Mouse (Mus musculus): ENCODE data around the gene Tdrd9. TPM values are rescaled to one million over a fixed set of nuclear protein-coding genes. Genes with fewer than 3 reads are reported as not detected.
A peak's percentile ranks its signal among the peaks of the same experiment; 100 is the strongest.

Gene Tdrd9
- polyA plus RNA-seq, 1 experiment from 2014 or later, result 0.18 TPM

GRCm38 (mm10) chr12:111946716-111947115 lies 24.6 kb upstream of the Tdrd9 start:
- Histone ChIP-seq H3K4me3 (ENCODE audit: low read depth, low read length) (no peak overlapping the region), H3K27me3 (ENCODE audit: insufficient read depth, low read length) (no peaks in the 10 kb centered on the region), H3K4me2 (0 out of 2 replicates have a peak overlapping the region, but pooled peaks have one; percentile 7), H3K27ac (ENCODE audit: low read depth) (peak overlapping the region; percentile 74), H3K36me3 (ENCODE audit: insufficient read depth) (no peaks in the 10 kb centered on the region), H3K9me3 (ENCODE audit: low read depth, low read length) (no peaks in the 10 kb centered on the region), H3K4me1 (ENCODE audit: insufficient read depth) (peaks cover 27% of the 10 kb centered on the region), H3K9ac (no peak overlapping the region)
- TF ChIP-seq CTCF (IDR thresholded peaks at IDR 0.05; ENCODE audit: low read depth), result peak; percentile 81
- ATAC-seq (ENCODE audit: insufficient read depth) (no peak), DNase-seq (peak; percentile 85)
- WGBS, result 33% methylated on average over 2 of the region's 2 CpGs

DNA sequence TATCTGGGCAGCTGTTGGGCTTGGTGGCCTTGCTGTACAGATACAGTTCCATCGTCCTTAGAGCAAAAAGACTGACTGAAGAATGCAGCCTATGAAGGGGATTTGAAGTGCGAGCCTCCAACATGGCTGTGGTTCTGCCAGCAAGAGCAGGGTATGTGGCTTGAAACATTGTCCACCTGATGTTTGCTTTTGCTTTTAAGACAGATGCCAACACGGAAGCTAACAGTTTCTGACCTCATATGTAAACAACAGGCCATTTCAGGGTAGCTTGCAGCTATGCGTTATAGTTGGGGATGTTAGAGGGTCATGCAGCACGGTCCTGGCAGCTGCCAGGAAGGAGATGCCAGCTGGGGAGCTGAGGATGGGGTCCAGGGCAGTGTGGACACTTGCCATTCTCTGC lies 20.9 kb upstream of the Tdrd9 start:
- no peaks in the 10 kb centered on the region for H3K36me3 ChIP-seq (ENCODE audit: insufficient read depth)
- 28% methylated on average over 5 of the region's 5 CpGs for WGBS
- H3K27me3 ChIP-seq (ENCODE audit: insufficient read depth, low read length), result no peaks in the 10 kb centered on the region
- DNase-seq, result no peak
- 0 out of 2 replicates have a peak overlapping the region, but pooled peaks have one; percentile 12 for H3K27ac ChIP-seq (ENCODE audit: low read depth)
- H3K4me2 ChIP-seq, result no peak overlapping the region
- TF ChIP-seq CTCF (IDR thresholded peaks at IDR 0.05; ENCODE audit: low read depth), result no peak
- no peak for ATAC-seq (ENCODE audit: insufficient read depth)
- no peak overlapping the region for H3K4me3 ChIP-seq (ENCODE audit: low read depth, low read length)
- H3K9me3 ChIP-seq (ENCODE audit: low read depth, low read length), result no peaks in the 10 kb centered on the region
- no peak overlapping the region for H3K9ac ChIP-seq
- peaks cover 22% of the 10 kb centered on the region for H3K4me1 ChIP-seq (ENCODE audit: insufficient read depth)

- Histone ChIP-seq H3K27me3 (ENCODE audit: insufficient read depth, low read length) (no peaks in the 10 kb centered on the region), H3K4me2 (no peak overlapping the region), H3K27ac (ENCODE audit: low read depth) (peak overlapping the region; percentile 58), H3K4me1 (ENCODE audit: insufficient read depth) (peaks cover 15% of the 10 kb centered on the region), H3K4me3 (ENCODE audit: low read depth, low read length) (no peak overlapping the region), H3K36me3 (ENCODE audit: insufficient read depth) (no peaks in the 10 kb centered on the region), H3K9me3 (ENCODE audit: low read depth, low read length) (no peaks in the 10 kb centered on the region), H3K9ac (no peak overlapping the region)
- ATAC-seq (ENCODE audit: insufficient read depth), result peak; percentile 26; the same call in 1 of the 2 replicates
- 17% methylated on average over 5 of the region's 5 CpGs for WGBS
- peak; percentile 58 for DNase-seq
- no peak for TF ChIP-seq CTCF (IDR thresholded peaks at IDR 0.05; ENCODE audit: low read depth)
These were observed 19.7 kb upstream of the Tdrd9 start for GRCm38 (mm10) chr12:111951701-111952100.

GRCm38 (mm10) chr12:111956173-111956572 lies 15.2 kb upstream of the Tdrd9 start:
- 79% methylated on average over 5 of the region's 5 CpGs for WGBS

GRCm38 (mm10) chr12:111958101-111958865 lies 13.1 kb upstream of the Tdrd9 start:
- no peaks in the 10 kb centered on the region for H3K9me3 ChIP-seq (ENCODE audit: low read depth, low read length)
- H3K4me1 ChIP-seq (ENCODE audit: insufficient read depth), result no peaks in the 10 kb centered on the region
- no peaks in the 10 kb centered on the region for H3K27me3 ChIP-seq (ENCODE audit: insufficient read depth, low read length)
- H3K4me3 ChIP-seq (ENCODE audit: low read depth, low read length), result no peak overlapping the region
- TF ChIP-seq CTCF (IDR thresholded peaks at IDR 0.05; ENCODE audit: low read depth), result peak; percentile 89
- peaks cover 40% of the 10 kb centered on the region for H3K36me3 ChIP-seq (ENCODE audit: insufficient read depth)
- DNase-seq (peak; percentile 89), ATAC-seq (ENCODE audit: insufficient read depth) (peak; percentile 78)
- H3K9ac ChIP-seq, result no peak overlapping the region
- no peak overlapping the region for H3K27ac ChIP-seq (ENCODE audit: low read depth)
- WGBS, result 38% methylated on average over 9 of the region's 9 CpGs
- no peak overlapping the region for H3K4me2 ChIP-seq

More at GRCm38 (mm10) chr12:111956173-111956572, 15.2 kb upstream of the Tdrd9 start:
- Histone ChIP-seq H3K27ac (ENCODE audit: low read depth) (no peak overlapping the region), H3K36me3 (ENCODE audit: insufficient read depth) (peaks cover 20% of the 10 kb centered on the region), H3K4me2 (no peak overlapping the region), H3K4me3 (ENCODE audit: low read depth, low read length) (no peak overlapping the region), H3K9me3 (ENCODE audit: low read depth, low read length) (no peaks in the 10 kb centered on the region), H3K4me1 (ENCODE audit: insufficient read depth) (peaks cover 11% of the 10 kb centered on the region), H3K27me3 (ENCODE audit: insufficient read depth, low read length) (no peaks in the 10 kb centered on the region), H3K9ac (no peak overlapping the region)
- TF ChIP-seq CTCF (IDR thresholded peaks at IDR 0.05; ENCODE audit: low read depth), result no peak
- no peak for DNase-seq
- ATAC-seq (ENCODE audit: insufficient read depth), result no peak

- no peaks in the 10 kb centered on the region for H3K9me3 ChIP-seq (ENCODE audit: low read depth, low read length)
These were observed 8.0 kb upstream of the Tdrd9 start for GRCm38 (mm10) chr12:111963339-111963738.

GRCm38 (mm10) chr12:111966683-111967173 lies 4.6 kb upstream of the Tdrd9 start, which contains the start of gene Atp5mpl:
Gene Atp5mpl, minus strand, starts transcription at chr12:111966977.
- H3K4me2 ChIP-seq, result peak within 1 kb of the TSS; percentile 96
- H3K36me3 ChIP-seq (ENCODE audit: insufficient read depth), result peaks cover 20% of the 10 kb centered on the region
- H3K4me3 ChIP-seq (ENCODE audit: low read depth, low read length), result peak within 1 kb of the TSS; percentile 97
- ATAC-seq (ENCODE audit: insufficient read depth), result peak; percentile 91
- peak; percentile 98 for DNase-seq
- H3K9me3 ChIP-seq (ENCODE audit: low read depth, low read length), result no peaks in the 10 kb centered on the region
- H3K27ac ChIP-seq (ENCODE audit: low read depth), result peak within 1 kb of the TSS; percentile 79
- peak; percentile 90 for TF ChIP-seq CTCF (IDR thresholded peaks at IDR 0.05; ENCODE audit: low read depth)
- peak within 1 kb of the TSS; percentile 95 for H3K9ac ChIP-seq
- WGBS, result under 1% methylated on average over 37 of the region's 37 CpGs
- no peaks in the 10 kb centered on the region for H3K27me3 ChIP-seq (ENCODE audit: insufficient read depth, low read length)
- H3K4me1 ChIP-seq (ENCODE audit: insufficient read depth), result peaks cover 8% of the 10 kb centered on the region

More at GRCm38 (mm10) chr12:111963339-111963738, 8.0 kb upstream of the Tdrd9 start:
- Histone ChIP-seq H3K27me3 (ENCODE audit: insufficient read depth, low read length) (no peaks in the 10 kb centered on the region), H3K4me1 (ENCODE audit: insufficient read depth) (peaks cover 8% of the 10 kb centered on the region), H3K4me2 (no peak overlapping the region), H3K4me3 (ENCODE audit: low read depth, low read length) (no peak overlapping the region), H3K27ac (ENCODE audit: low read depth) (no peak overlapping the region), H3K9ac (no peak overlapping the region), H3K36me3 (ENCODE audit: insufficient read depth) (peaks cover 45% of the 10 kb centered on the region)
- WGBS, result 90% methylated on average over 5 of the region's 5 CpGs
- ATAC-seq (ENCODE audit: insufficient read depth), result no peak
- no peak for TF ChIP-seq CTCF (IDR thresholded peaks at IDR 0.05; ENCODE audit: low read depth)
- no peak for DNase-seq
